Mouse (Mus musculus) limb, embryonic 11.5 days (tissue): ENCODE measurements around the gene Scml2. TPM values are rescaled to one million over a fixed set of nuclear protein-coding genes. Genes with fewer than 3 reads are reported as not detected.
"Not testable (repeated sequence)": the region's sequence is repeated elsewhere in the genome, so short reads cannot be mapped to it uniquely, and the experiment has no call there.

Experiments used
- ATAC-seq: fragments of 200-750 bp; cut with Nextera tagmentation; 2 replicates; pipeline ENCODE4 v1.8.0; 2017; ENCODE audit warnings: low read depth; ENCODE audit not compliant: insufficient number of reproducible peaks, low FRiP score, low TSS enrichment
- DNase-seq: peaks from one replicate; pipeline ENCODE4 v3.0.0-alpha.2; 2015; ENCODE audit warnings: low spot score
- H3K27ac ChIP-seq: fragments of 300-500 bp; sonication (generic); replicated peaks from 2 replicates; pipeline ENCODE4 v1.5.1; 2014; ENCODE audit warnings: low read depth, mild to moderate bottlenecking, low read length
- H3K27me3 ChIP-seq: fragments of 300-500 bp; sonication (generic); 2 replicates; pipeline ENCODE4 v1.6.1; 2014; ENCODE audit warnings: mild to moderate bottlenecking, low read length, mixed read lengths; ENCODE audit not compliant: control insufficient read depth, insufficient read depth
- H3K36me3 ChIP-seq: fragments of 300-500 bp; sonication (generic); 2 replicates; pipeline ENCODE4 v1.6.1; 2014; ENCODE audit warnings: mild to moderate bottlenecking, low read length, moderate library complexity, mixed read lengths; ENCODE audit not compliant: control insufficient read depth, insufficient read depth
- H3K4me1 ChIP-seq: fragments of 300-500 bp; sonication (generic); 2 replicates; pipeline ENCODE4 v1.6.1; 2014; ENCODE audit warnings: low read length, mixed read lengths; ENCODE audit not compliant: control insufficient read depth, insufficient read depth
- H3K4me2 ChIP-seq: fragments of 300-500 bp; sonication (generic); 2 replicates; pipeline ENCODE4 v1.6.1; 2014; ENCODE audit warnings: low read depth, mild to moderate bottlenecking, moderate library complexity; ENCODE audit not compliant: severe bottlenecking
- H3K4me3 ChIP-seq: fragments of 300-500 bp; sonication (generic); 2 replicates; pipeline ENCODE4 v1.5.1; 2014; ENCODE audit warnings: low read depth, low read length
- H3K9ac ChIP-seq: fragments of 300-500 bp; sonication (generic); 2 replicates; pipeline ENCODE4 v1.6.1; 2014; ENCODE audit warnings: mild to moderate bottlenecking, low read length
- H3K9me3 ChIP-seq: fragments of 300-500 bp; sonication (generic); 2 replicates; pipeline ENCODE4 v1.6.1; 2016; ENCODE audit warnings: low read length; ENCODE audit not compliant: control insufficient read depth
- WGBS: fragments of 180-500 bp; shearing (Covaris S2); extraction: QIAGEN DNeasy Blood & Tissue Kit; methylation state at CpG from one replicate; pipeline ENCODE4 v1.1.7; 2014; 5-methylcytosine and 5-hydroxymethylcytosine counted together
- polyA plus RNA-seq: library from polyadenylated mRNA; unstranded; fragments of >200 nt; fragmentation: Nextera tagmentation; extraction: Ambion mirVana; gene quantifications from 2 replicates; pipeline ENCODE4 v1.2.1, GENCODE M21; 2014

Gene Scml2
- polyA plus RNA-seq: 4.2 and 5.3 TPM in 2 replicates

GRCm38 (mm10) chrX:161116893-161117292, at the start of gene Scml2:
Gene Scml2 (plus strand): TSS chrX:161117193.
- ATAC-seq, H3K27me3 ChIP-seq, H3K9ac ChIP-seq, H3K4me2 ChIP-seq, DNase-seq, H3K9me3 ChIP-seq, H3K27ac ChIP-seq, H3K4me1 ChIP-seq, H3K36me3 ChIP-seq, H3K4me3 ChIP-seq: not testable (repeated sequence)
- WGBS: no CpG with 5 or more reads among the region's 14 CpGs

GRCm38 (mm10) chrX:161075576-161075975, 41.4 kb upstream of the Scml2 start:
- H3K4me3 ChIP-seq, H3K36me3 ChIP-seq, DNase-seq, ATAC-seq, H3K4me1 ChIP-seq, H3K9me3 ChIP-seq, H3K9ac ChIP-seq, H3K27me3 ChIP-seq, H3K27ac ChIP-seq, H3K4me2 ChIP-seq: not testable (repeated sequence)
- 85% methylated on average over 6 of the region's 6 CpGs for WGBS

GRCm38 (mm10) chrX:161162314-161163068, 45.5 kb downstream of the Scml2 start:
- no peaks in the 10 kb centered on the region for H3K36me3 ChIP-seq
- H3K4me3 ChIP-seq: peak overlapping the region; percentile 42
- H3K4me1 ChIP-seq: no peaks in the 10 kb centered on the region
- H3K4me2 ChIP-seq: peak overlapping the region; percentile 50
- no peaks in the 10 kb centered on the region for H3K9me3 ChIP-seq
- 16% methylated on average over 22 of the region's 22 CpGs for WGBS
- peak overlapping the region; percentile 55 for H3K9ac ChIP-seq
- DNase-seq (peak; percentile 75), ATAC-seq (peak; percentile 94)
- no peaks in the 10 kb centered on the region for H3K27me3 ChIP-seq
- no peak overlapping the region for H3K27ac ChIP-seq

GRCm38 (mm10) chrX:161163069-161163416, 46.0 kb downstream of the Scml2 start:
- ATAC-seq (peak; percentile 82), DNase-seq (no peak)
- Histone ChIP-seq H3K4me2 (peak overlapping the region; percentile 50), H3K4me3 (peak overlapping the region; percentile 42), H3K4me1 (no peaks in the 10 kb centered on the region), H3K9ac (peak overlapping the region; percentile 55), H3K27ac (no peak overlapping the region), H3K27me3 (no peaks in the 10 kb centered on the region), H3K9me3 (no peaks in the 10 kb centered on the region), H3K36me3 (no peaks in the 10 kb centered on the region)
- WGBS: 23% methylated on average over 6 of the region's 6 CpGs

GRCm38 (mm10) chrX:161287156-161287555, 170.2 kb downstream of the Scml2 start, which contains the start of gene Gm15262:
Gene Gm15262 (plus strand): TSS chrX:161287456.
- not testable (repeated sequence) for H3K27ac ChIP-seq, H3K4me2 ChIP-seq, H3K27me3 ChIP-seq, H3K36me3 ChIP-seq, ATAC-seq, H3K9ac ChIP-seq, H3K9me3 ChIP-seq, H3K4me1 ChIP-seq, H3K4me3 ChIP-seq, DNase-seq
- WGBS: 66% methylated on average over 2 of the region's 2 CpGs

Other genes with a start within 250 kb of the Scml2 start
- gene Gja6, start 210.1 kb upstream of the Scml2 start, polyA plus RNA-seq: 0.07 TPM in 1 of 2 replicates, not detected in the other
- gene Cdkl5, start 122.5 kb upstream of the Scml2 start, polyA plus RNA-seq: 1.4 and 2.0 TPM in 2 replicates
- not detected in 2 replicates for gene Gm15262, start 170.3 kb downstream of the Scml2 start, polyA plus RNA-seq